Mouse (Mus musculus): ENCODE data around the gene Cacna1g.

Cacna1g gene

DNA sequence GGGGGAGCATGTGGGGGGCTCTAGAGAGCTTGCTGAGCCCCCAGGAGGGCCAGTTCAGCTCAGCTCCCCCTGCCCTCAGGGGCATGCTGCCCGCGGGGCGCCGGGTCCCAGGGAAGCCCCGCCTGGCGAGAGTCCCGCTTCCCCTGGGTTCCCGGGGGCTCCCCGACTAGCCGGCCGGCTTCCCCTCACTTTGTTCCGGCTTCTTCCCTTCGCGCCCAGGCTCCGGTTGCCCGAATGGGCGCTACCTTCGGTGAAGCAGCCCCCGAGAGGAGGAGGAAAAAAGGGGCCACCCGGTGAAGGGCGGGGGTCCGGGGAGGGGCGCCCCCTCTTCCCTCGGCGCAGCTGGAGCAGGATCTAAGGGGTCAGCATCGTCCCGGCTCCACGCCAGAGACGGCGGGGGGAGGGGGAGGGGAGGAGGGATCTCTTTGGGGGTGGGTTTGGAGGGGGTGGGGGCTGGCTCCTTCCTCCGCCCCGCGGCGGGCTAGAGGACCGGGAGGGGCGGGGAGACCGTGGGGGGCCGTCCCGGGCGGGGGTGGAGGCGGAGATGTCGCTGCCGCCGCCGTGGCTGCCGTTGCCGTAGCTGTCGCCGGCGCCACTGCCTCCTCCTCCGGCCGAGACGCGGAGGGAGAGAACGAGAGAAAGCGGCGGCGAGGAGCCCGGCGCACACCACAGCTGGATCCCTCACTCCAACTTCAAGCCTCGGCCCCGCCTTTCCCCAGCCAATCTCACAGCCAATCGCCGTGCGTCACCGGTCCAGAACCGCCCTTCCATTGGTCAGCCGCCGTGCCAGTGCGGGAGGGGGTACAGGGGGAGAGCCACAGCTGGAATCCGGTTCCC is at the start of gene Cacna1g:
TSS of gene Cacna1g (minus strand) at position 492 of the 837 bp plus-strand sequence.
- DNase-seq (ENCODE audit: low spot score in 2 of 2): peak; percentile 79 to 81

GRCm38 (mm10) chr11:94521219-94521843 is 47.3 kb upstream of the Cacna1g start, which contains the start of gene Mycbpap:
Gene Mycbpap, minus strand, starts transcription at chr11:94521742.
- peak; percentile 35 to 67 for DNase-seq (ENCODE audit: low spot score in 2 of 2)

GRCm38 (mm10) chr11:94513452-94513851 is 39.5 kb upstream of the Cacna1g start:
- DNase-seq (ENCODE audit: low spot score in 2 of 2): no peak

DNA sequence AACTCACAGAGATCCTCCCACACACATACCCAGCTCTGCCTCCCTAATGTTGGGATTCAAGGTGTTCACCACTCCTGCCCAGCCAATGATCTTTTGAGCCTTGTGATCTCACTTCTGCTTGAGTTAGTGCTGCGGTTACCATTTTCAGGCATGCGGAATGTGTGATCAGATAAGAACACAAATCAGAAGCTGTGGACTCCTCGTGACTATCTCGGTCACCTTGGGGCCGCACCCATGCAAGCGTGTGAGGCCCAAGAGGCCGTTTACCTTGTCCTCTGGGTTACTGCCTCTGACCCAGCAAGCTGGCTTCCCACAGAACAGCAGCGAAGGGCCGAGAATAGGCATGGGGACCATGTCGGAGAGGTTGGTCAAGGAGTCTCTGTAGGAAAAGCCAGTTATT is 35.0 kb upstream of the Cacna1g start:
- DNase-seq (ENCODE audit: low spot score in 2 of 2): peak; percentile 29 to 39

- no peak for DNase-seq (ENCODE audit: low spot score in 2 of 2)
Measured at GRCm38 (mm10) chr11:94501482-94501881, 27.5 kb upstream of the Cacna1g start.

DNA sequence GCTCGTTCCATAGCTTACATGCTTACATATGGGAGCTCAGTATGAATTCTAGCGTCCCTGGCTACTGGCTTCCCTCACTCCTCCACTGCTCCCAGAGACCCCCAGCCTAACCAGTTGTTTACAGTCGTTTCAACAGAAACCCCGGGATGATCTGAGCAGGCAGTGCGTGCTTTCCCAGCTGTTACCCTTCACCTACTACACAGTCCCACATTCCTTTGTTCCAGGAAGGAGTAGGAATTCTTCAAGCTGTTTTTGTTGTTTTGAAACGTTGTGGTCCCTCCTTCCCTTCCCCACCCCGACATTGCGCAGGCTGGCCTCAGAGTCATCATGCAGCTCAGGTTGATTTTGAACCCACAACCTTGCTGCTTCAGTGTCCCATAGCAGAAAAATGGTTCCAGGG is 26.4 kb upstream of the Cacna1g start:
- DNase-seq (ENCODE audit: low spot score in 2 of 2): no peak

- peak; percentile 64 to 74 for DNase-seq (ENCODE audit: low spot score in 2 of 2)
Measured at GRCm38 (mm10) chr11:94499661-94500152, 25.7 kb upstream of the Cacna1g start, which contains the start of gene Epn3. Gene Epn3, minus strand, starts transcription at chr11:94499974.

DNA sequence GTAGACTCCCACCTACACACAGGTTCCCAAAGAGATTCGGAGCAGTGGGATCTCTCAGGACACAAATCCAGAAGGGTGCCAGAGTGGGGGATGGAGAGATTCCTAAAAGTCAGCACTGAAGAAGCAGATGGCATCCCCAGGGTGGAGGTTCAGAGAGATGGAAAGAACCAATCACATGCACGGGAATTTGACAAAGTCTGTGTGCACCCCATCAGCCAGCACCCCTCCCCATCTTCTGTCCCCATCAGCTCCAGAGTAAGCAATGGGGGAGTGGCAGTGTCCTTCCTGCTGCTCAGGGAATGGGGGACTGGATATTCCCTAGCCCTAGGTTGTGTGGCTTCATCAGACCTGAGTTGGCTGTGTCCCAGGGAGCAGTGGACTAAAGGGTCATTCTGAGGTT is 25.0 kb upstream of the Cacna1g start:
- DNase-seq (ENCODE audit: low spot score in 2 of 2): peak in 1 of 2 experiments; percentile 21

GRCm38 (mm10) chr11:94498093-94498996 is 24.3 kb upstream of the Cacna1g start:
- DNase-seq (ENCODE audit: low spot score in 2 of 2): peak; percentile 56 to 83

- DNase-seq (ENCODE audit: low spot score in 2 of 2): no peak
Measured at GRCm38 (mm10) chr11:94495415-94495814, 21.4 kb upstream of the Cacna1g start.

DNA sequence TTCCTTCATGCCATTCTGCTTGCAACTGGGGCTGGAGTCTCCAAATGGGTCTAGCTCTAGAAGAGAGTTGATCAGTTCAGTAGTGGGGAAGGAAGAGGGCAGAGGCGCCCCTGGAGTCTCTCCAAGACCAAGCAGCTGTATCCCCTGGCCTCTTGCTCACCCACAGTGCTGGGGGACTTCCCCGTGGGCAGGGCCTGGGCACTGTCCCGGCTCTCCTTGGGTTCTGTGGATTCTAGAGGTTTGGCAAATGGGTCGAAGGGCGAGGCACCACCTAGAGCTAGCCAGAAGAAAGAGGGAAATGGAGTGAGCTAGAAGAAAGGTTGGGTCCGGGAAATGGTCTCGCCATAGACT is 17.7 kb upstream of the Cacna1g start:
- DNase-seq (ENCODE audit: low spot score in 2 of 2): no peak

DNA sequence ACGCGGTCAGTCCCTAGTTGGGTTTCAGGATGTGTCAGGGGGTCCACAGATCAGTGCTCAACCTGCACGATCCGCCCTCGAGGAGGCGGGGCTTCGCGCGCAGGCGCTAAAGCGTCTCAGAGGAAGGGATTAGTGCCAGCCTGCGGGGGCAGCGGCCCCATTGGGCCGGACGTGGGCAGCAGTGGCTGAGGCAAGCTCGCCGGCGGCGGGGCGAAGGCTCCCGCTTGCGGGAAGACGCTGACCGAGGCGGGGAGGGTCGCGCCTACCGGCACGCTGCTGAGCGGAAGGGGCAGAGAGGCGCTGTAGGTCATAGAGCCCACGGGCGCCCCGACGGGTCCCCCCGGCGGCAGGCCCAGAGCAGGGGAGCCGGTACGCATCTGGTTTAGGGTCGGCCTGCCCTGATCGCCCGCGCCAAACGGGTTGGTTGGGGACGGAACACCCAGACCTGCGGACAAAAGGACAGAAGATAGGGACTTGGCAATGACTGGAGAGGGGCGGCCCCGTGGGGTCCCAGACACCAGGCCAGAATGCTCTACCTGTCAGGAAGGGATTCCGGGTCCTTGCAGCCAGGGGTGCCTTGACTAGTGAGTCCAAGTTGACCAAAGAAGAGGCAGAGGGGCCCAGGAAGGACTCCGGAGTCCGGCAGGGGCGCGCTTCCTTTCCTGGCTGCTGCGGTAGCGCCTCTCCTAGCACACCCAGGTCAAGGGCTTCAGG is 17.2 kb upstream of the Cacna1g start:
- no peak for DNase-seq (ENCODE audit: low spot score in 2 of 2)

DNA sequence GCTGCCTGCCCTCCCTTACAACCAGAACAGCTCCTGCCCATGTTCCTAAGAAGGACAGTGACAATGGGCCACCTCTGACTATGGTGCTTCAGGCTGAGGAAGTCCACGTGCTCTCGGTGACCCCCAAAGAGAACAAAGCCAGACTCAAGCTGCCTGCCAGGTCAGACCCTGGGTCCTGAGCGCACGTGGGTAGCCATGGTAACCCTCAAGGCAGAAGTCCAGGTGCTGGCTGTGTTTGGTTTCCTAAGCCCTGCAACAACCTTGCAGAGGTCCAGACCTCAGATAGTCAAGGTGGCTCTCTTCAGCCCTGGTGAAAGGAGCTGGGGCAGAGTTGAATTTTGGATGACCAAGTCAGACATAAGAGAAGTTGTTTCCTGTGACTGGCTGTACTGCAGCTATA is 15.7 kb upstream of the Cacna1g start:
- DNase-seq (ENCODE audit: low spot score in 2 of 2): no peak

- DNase-seq (ENCODE audit: low spot score in 2 of 2): no peak
Measured at GRCm38 (mm10) chr11:94488767-94489533, 15.0 kb upstream of the Cacna1g start.

- DNase-seq (ENCODE audit: low spot score in 2 of 2): peak; percentile 75 to 90
Measured at GRCm38 (mm10) chr11:94486001-94486400, 12.0 kb upstream of the Cacna1g start, which contains the start of gene Spata20. Gene Spata20, minus strand, starts transcription at chr11:94486179.

GRCm38 (mm10) chr11:94485223-94485622 is 11.2 kb upstream of the Cacna1g start:
- no peak for DNase-seq (ENCODE audit: low spot score in 2 of 2)

DNA sequence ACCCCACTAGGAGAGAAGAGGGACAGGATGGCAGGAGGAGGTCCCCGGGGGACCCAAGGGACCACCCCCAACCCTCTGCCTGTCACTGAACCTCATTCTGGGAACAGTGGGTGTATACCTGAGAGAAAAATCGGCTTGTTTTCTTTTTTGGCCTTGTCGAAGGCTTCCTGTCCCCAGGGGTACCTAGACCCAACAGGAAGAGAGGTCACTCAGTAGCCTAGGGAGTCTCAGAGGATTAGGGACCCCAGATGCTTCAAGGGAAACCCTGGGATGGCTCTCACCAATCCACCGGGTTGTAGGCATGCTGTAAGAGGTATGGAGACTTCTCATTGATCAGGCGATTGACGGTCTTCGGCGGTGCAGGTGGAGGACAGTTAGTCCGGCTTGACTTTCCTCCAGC is 10.6 kb upstream of the Cacna1g start:
- no peak for DNase-seq (ENCODE audit: low spot score in 2 of 2)

GRCm38 (mm10) chr11:94483921-94484320 is 9.9 kb upstream of the Cacna1g start:
- no peak for DNase-seq (ENCODE audit: low spot score in 2 of 2)

DNA sequence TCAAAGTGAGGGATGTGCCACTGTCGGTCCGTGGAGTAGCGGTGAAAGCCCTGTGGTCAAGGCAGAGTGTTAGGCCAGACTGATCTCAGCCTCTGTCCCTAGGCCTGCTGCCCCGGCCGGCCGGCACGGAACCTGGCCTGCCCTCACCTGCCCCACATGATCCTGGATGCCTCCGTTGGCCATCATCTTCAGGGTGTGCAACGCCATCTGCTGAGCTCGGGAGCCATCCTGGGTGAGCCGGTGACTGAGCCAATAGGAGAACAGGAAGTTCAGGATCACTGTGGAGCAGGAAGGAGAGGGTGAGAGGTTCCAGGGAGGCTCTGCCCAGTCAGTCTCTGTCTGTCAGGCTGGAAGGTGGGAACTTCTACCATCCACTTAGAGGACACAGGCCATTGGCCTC is 9.4 kb upstream of the Cacna1g start:
- no peak for DNase-seq (ENCODE audit: low spot score in 2 of 2)

- DNase-seq (ENCODE audit: low spot score in 2 of 2): no peak
Measured at GRCm38 (mm10) chr11:94482738-94483137, 8.7 kb upstream of the Cacna1g start.

Data from urinary bladder, adult 18-20 months (tissue).